Comparison of ENCODE assay signal across 8 mouse cellular contexts in the genomic region with DNA sequence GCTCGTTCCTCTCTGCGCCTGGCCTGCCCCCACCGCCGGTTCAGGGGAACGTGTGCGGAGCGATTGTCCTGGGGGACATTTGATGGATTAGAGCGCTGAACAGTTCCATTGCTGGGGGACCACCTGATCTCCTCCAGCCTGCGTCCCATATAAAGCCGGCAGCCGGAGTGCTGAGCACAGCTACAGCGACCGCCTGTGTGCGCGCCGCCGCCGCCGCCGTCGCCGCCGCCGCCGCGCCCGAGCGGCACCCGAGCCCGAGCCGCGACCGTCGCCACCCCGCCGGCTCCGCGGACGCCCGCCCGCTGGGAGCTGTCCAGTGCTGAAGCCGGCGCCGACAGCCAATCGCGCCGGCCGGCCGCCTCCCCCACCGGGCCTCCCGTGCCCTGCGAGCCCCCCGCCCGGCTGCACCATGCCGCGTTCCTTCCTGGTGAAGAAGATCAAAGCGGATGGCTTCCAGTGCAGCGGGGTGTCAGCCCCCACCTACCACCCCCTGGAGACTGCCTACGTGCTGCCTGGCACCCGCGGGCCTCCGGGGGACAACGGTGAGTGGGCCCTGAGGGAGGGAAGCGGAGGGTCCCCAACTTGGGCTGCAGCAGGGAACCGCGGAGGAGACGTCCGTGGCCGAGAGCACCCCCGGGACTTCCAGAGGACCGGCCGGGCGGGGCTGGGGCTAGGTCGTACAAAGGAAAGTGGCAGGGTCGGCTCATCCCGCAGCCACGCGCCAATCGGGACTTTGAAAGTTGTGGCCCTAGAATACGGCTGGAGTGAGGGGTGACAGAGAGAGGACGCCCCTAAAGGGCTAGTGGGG. TPM values are rescaled to one million over a fixed set of nuclear protein-coding genes. Genes with fewer than 3 reads are reported as not detected.
A peak's percentile ranks its signal among the peaks of the same experiment; 100 is the strongest.
DNase-seq lines count a peak whose midpoint lies in the region; ATAC-seq and TF ChIP-seq lines count a peak whose summit lies in the region.

No protein-coding gene starts in this region.

- peak overlapping the region; percentile 55 for H3K4me3 ChIP-seq in bone marrow macrophage, adult 2 months (ENCODE audit: insufficient read depth, low read length)
- peak overlapping the region; percentile 38 for H3K4me3 ChIP-seq in embryonic facial prominence, embryonic 15.5 days (replicated peaks)
- peak overlapping the region; percentile 30 to 37 for H3K4me3 ChIP-seq in heart, embryonic 14.5 days (ENCODE audit: control insufficient read depth in 1 of 2, insufficient read depth in 1 of 2, low read depth in 1 of 2, low read length in 2 of 2)
- peak overlapping the region; percentile 38 for H3K4me3 ChIP-seq in kidney, embryonic 16.5 days (ENCODE audit: low read length)
- H3K4me3 ChIP-seq in lung, adult 2 months (replicated peaks; ENCODE audit: extremely low read depth, low read depth, low read length), result no peak overlapping the region
- peak overlapping the region; percentile 72 for H3K4me3 ChIP-seq in neural tube, embryonic 15.5 days (replicated peaks)
- H3K4me3 ChIP-seq in thymus, adult 2 months (ENCODE audit: control insufficient read depth, insufficient read depth, low read length), result no peak overlapping the region

- no peak overlapping the region for H3K9ac ChIP-seq in embryonic facial prominence, embryonic 15.5 days
- no peak overlapping the region for H3K9ac ChIP-seq in heart, embryonic 14.5 days (ENCODE audit: low read length)
- 0 out of 2 replicates have a peak overlapping the region, but pooled peaks have one; percentile 32 for H3K9ac ChIP-seq in kidney, embryonic 16.5 days (replicated peaks; ENCODE audit: low read length)
- H3K9ac ChIP-seq in neural tube, embryonic 15.5 days (replicated peaks), result peak overlapping the region; percentile 82

- TF ChIP-seq CTCF in bone marrow macrophage, adult 2 months (IDR thresholded peaks at IDR 0.05; ENCODE audit: low read depth, low read length), result no peak
- no peak for TF ChIP-seq CTCF in lung, adult 2 months (IDR thresholded peaks at IDR 0.05; ENCODE audit: insufficient read depth, low read length)
- no peak for TF ChIP-seq CTCF in thymus, adult 2 months (IDR thresholded peaks at IDR 0.05; ENCODE audit: borderline replicate concordance, control insufficient read depth, extremely low read depth, insufficient read depth, low read length, poor library complexity)

- peak overlapping the region; percentile 70 for H3K4me2 ChIP-seq in embryonic facial prominence, embryonic 15.5 days (replicated peaks)
- H3K4me2 ChIP-seq in heart, embryonic 14.5 days (ENCODE audit: low read length), result peak overlapping the region; percentile 67
- H3K4me2 ChIP-seq in kidney, embryonic 16.5 days (replicated peaks; ENCODE audit: low read depth, low read length), result peak overlapping the region; percentile 57
- peak overlapping the region; percentile 81 for H3K4me2 ChIP-seq in neural tube, embryonic 15.5 days

- no peaks in the 10 kb centered on the region for H3K9me3 ChIP-seq in embryonic facial prominence, embryonic 15.5 days (replicated peaks)
- no peaks in the 10 kb centered on the region for H3K9me3 ChIP-seq in heart, embryonic 14.5 days (ENCODE audit: control insufficient read depth, low read length)
- H3K9me3 ChIP-seq in kidney, embryonic 16.5 days (ENCODE audit: low read length), result no peaks in the 10 kb centered on the region
- H3K9me3 ChIP-seq in neural tube, embryonic 15.5 days (replicated peaks), result no peaks in the 10 kb centered on the region

- under 1% methylated on average over 81 of the region's 81 CpGs for whole genome bisulfite sequencing in embryonic facial prominence, embryonic 15.5 days
- WGBS in heart, embryonic 14.5 days, result under 1% methylated on average over 77 of the region's 81 CpGs
- under 1% methylated on average over 69 of the region's 81 CpGs for WGBS in kidney, embryonic 16.5 days
- WGBS in lung, adult 2 months, result 1% methylated on average over 81 of the region's 81 CpGs
- WGBS in neural tube, embryonic 15.5 days, result under 1% methylated on average over 68 of the region's 81 CpGs
- 2% methylated on average over 79 of the region's 81 CpGs for WGBS in thymus, adult 2 months

- peaks cover 74% of the 10 kb centered on the region for H3K27me3 ChIP-seq in embryonic facial prominence, embryonic 15.5 days
- H3K27me3 ChIP-seq in heart, embryonic 14.5 days (ENCODE audit: control insufficient read depth, insufficient read depth, low read length), result peaks cover 83% of the 10 kb centered on the region
- peaks cover 66% of the 10 kb centered on the region for H3K27me3 ChIP-seq in kidney, embryonic 16.5 days (ENCODE audit: insufficient read depth, low read length)
- no peaks in the 10 kb centered on the region for H3K27me3 ChIP-seq in neural tube, embryonic 15.5 days (replicated peaks)
- peaks cover 15% of the 10 kb centered on the region; the same call in 1 of the 2 replicates for H3K27me3 ChIP-seq in thymus, adult 2 months (ENCODE audit: control insufficient read depth, insufficient read depth, low read length)

- peaks cover 9% of the 10 kb centered on the region for H3K4me1 ChIP-seq in bone marrow macrophage, adult 2 months (ENCODE audit: control insufficient read depth, insufficient read depth, low read length)
- peaks cover 14% of the 10 kb centered on the region for H3K4me1 ChIP-seq in embryonic facial prominence, embryonic 15.5 days
- H3K4me1 ChIP-seq in heart, embryonic 14.5 days (ENCODE audit: control insufficient read depth in 2 of 2, insufficient read depth in 2 of 2, low read length in 2 of 2), result peaks cover 7% of the 10 kb centered on the region in 2 experiments
- peaks cover 15% of the 10 kb centered on the region for H3K4me1 ChIP-seq in kidney, embryonic 16.5 days (ENCODE audit: insufficient read depth, low read length)
- H3K4me1 ChIP-seq in lung, adult 2 months (ENCODE audit: control insufficient read depth, insufficient read depth, low read length), result no peaks in the 10 kb centered on the region
- H3K4me1 ChIP-seq in neural tube, embryonic 15.5 days, result peaks cover 68% of the 10 kb centered on the region
- H3K4me1 ChIP-seq in thymus, adult 2 months (replicated peaks; ENCODE audit: control insufficient read depth, insufficient read depth, low read length), result peaks cover 4% of the 10 kb centered on the region; the same call in 1 of the 2 replicates

- no peaks in the 10 kb centered on the region for H3K36me3 ChIP-seq in embryonic facial prominence, embryonic 15.5 days
- no peaks in the 10 kb centered on the region for H3K36me3 ChIP-seq in heart, embryonic 14.5 days (ENCODE audit: control insufficient read depth, insufficient read depth, low read length)
- H3K36me3 ChIP-seq in kidney, embryonic 16.5 days (ENCODE audit: insufficient read depth, low read length), result no peaks in the 10 kb centered on the region
- H3K36me3 ChIP-seq in neural tube, embryonic 15.5 days, result no peaks in the 10 kb centered on the region; the same call in 1 of the 2 replicates
- no peaks in the 10 kb centered on the region for H3K36me3 ChIP-seq in thymus, adult 2 months (ENCODE audit: control insufficient read depth, insufficient read depth, low read length)

- H3K27ac ChIP-seq in bone marrow macrophage, adult 2 months (ENCODE audit: insufficient read depth, low read depth, low read length), result no peak overlapping the region
- H3K27ac ChIP-seq in embryonic facial prominence, embryonic 15.5 days (replicated peaks), result no peak overlapping the region
- H3K27ac ChIP-seq in heart, embryonic 14.5 days (replicated peaks in 1 of 2; ENCODE audit: control insufficient read depth in 1 of 2, insufficient read depth in 1 of 2, low read depth in 2 of 2, low read length in 2 of 2), result no peak overlapping the region
- no peak overlapping the region for H3K27ac ChIP-seq in kidney, embryonic 16.5 days (ENCODE audit: low read length)
- H3K27ac ChIP-seq in neural tube, embryonic 15.5 days (replicated peaks), result peak overlapping the region; percentile 95
- H3K27ac ChIP-seq in thymus, adult 2 months (ENCODE audit: control insufficient read depth, insufficient read depth, low read length), result no peak overlapping the region

- ATAC-seq in CD4-positive, CD25-positive, alpha-beta regulatory T cell, adult 4 months, result peak; percentile 37
- ATAC-seq in embryonic facial prominence, embryonic 15.5 days (ENCODE audit: insufficient number of reproducible peaks, low FRiP score, low TSS enrichment, low read depth), result peak; percentile 88
- ATAC-seq in heart, embryonic 14.5 days (ENCODE audit: insufficient number of reproducible peaks, insufficient read depth, low FRiP score, low read depth), result peak; percentile 81
- peak; percentile 92 for ATAC-seq in kidney, embryonic 16.5 days (ENCODE audit: low FRiP score, low TSS enrichment)
- ATAC-seq in neural tube, embryonic 15.5 days (ENCODE audit: low FRiP score), result peak; percentile 83

- DNase-seq in lung, adult 2 months, result peak; percentile 73
- DNase-seq in thymus, adult 2 months, result peak; percentile 73

- TF ChIP-seq POLR2A in bone marrow macrophage, adult 2 months (IDR thresholded peaks at IDR 0.05; ENCODE audit: borderline replicate concordance, low read depth, low read length), result no peak
- no peak for TF ChIP-seq POLR2A in lung, adult 2 months (IDR thresholded peaks at IDR 0.05; ENCODE audit: borderline replicate concordance, extremely low read depth, low read depth, low read length)
- no peak for TF ChIP-seq POLR2A in thymus, adult 2 months (IDR thresholded peaks at IDR 0.05; ENCODE audit: control insufficient read depth, extremely low read depth, insufficient read depth, low read length, poor library complexity)

RNA-seq across cellular contexts. Expression of a gene that starts 0.5 kb away (rescaled TPM):
- not detected for polyA plus RNA-seq in CD4-positive, CD25-positive, alpha-beta regulatory T cell, adult 4 months (2017; shearing (Covaris generic))
- not detected in 2 replicates for polyA plus RNA-seq in bone marrow macrophage, adult 2 months (2012; ENCODE audit: insufficient read depth, insufficient read length, missing spikeins)
- polyA plus RNA-seq in embryonic facial prominence, embryonic 15.5 days (2015; fragmentation: Nextera tagmentation; extraction: Ambion mirVana), result 0.09 TPM in 1 of 2 replicates, not detected in the other
- polyA plus RNA-seq in heart, embryonic 14.5 days (2014; fragmentation: Nextera tagmentation; extraction: Ambion mirVana), result not detected in 2 replicates
- not detected in 2 replicates for polyA plus RNA-seq in kidney, embryonic 16.5 days (2015; fragmentation: Nextera tagmentation; extraction: Ambion mirVana)
- not detected in 2 replicates for polyA plus RNA-seq in lung, adult 2 months (2012; rRNA removed)
- 7.5 and 9.2 TPM in 2 replicates for polyA plus RNA-seq in neural tube, embryonic 15.5 days (2015; fragmentation: Nextera tagmentation; extraction: Ambion mirVana)
- polyA plus RNA-seq in thymus, adult 2 months (2012; rRNA removed), result 0.16 and 0.27 TPM in 2 replicates

RNA-seq across cellular contexts. Expression of a gene that starts 23.5 kb away (rescaled TPM):
- polyA plus RNA-seq in CD4-positive, CD25-positive, alpha-beta regulatory T cell, adult 4 months (2017; shearing (Covaris generic)), result 1 to 10 TPM; 2.2 to 3.0 TPM
- 50.2 and 54.5 TPM in 2 replicates for polyA plus RNA-seq in bone marrow macrophage, adult 2 months (2012; ENCODE audit: insufficient read depth, insufficient read length, missing spikeins)
- 11.0 and 11.5 TPM in 2 replicates for polyA plus RNA-seq in embryonic facial prominence, embryonic 15.5 days (2015; fragmentation: Nextera tagmentation; extraction: Ambion mirVana)
- polyA plus RNA-seq in heart, embryonic 14.5 days (2014; fragmentation: Nextera tagmentation; extraction: Ambion mirVana), result 5.7 and 6.1 TPM in 2 replicates
- polyA plus RNA-seq in kidney, embryonic 16.5 days (2015; fragmentation: Nextera tagmentation; extraction: Ambion mirVana), result 16.1 and 17.9 TPM in 2 replicates
- 47.3 and 54.8 TPM in 2 replicates for polyA plus RNA-seq in lung, adult 2 months (2012; rRNA removed)
- polyA plus RNA-seq in neural tube, embryonic 15.5 days (2015; fragmentation: Nextera tagmentation; extraction: Ambion mirVana), result 25.8 and 27.7 TPM in 2 replicates
- 46.8 and 50.3 TPM in 2 replicates for polyA plus RNA-seq in thymus, adult 2 months (2012; rRNA removed)

Comparison
In these comparisons a context has a peak if more than half of its experiments do, and no peak if none do; other contexts are left out.
1. ATAC-seq: peak in every context shown above with its lines; median percentile 92 in kidney, embryonic 16.5 days; 88 in embryonic facial prominence, embryonic 15.5 days; 83 in neural tube, embryonic 15.5 days; 81 in heart, embryonic 14.5 days; 37 in CD4-positive, CD25-positive, alpha-beta regulatory T cell, adult 4 months.
2. H3K4me3 ChIP-seq: peak in bone marrow macrophage, adult 2 months (single experiment), embryonic facial prominence, embryonic 15.5 days (single experiment), heart, embryonic 14.5 days (2 of 2), kidney, embryonic 16.5 days (single experiment) and neural tube, embryonic 15.5 days (single experiment); none in lung, adult 2 months (single experiment) and thymus, adult 2 months (single experiment).
3. H3K9ac ChIP-seq: peak in kidney, embryonic 16.5 days (single experiment) and neural tube, embryonic 15.5 days (single experiment); none in embryonic facial prominence, embryonic 15.5 days (single experiment) and heart, embryonic 14.5 days (single experiment).
4. Peak in every context shown above with its lines, with median percentiles within 50 percentile points of each other: H3K4me2 ChIP-seq.